Mouse (Mus musculus): ENCODE data around the gene BC055324.

Gene BC055324

DNA sequence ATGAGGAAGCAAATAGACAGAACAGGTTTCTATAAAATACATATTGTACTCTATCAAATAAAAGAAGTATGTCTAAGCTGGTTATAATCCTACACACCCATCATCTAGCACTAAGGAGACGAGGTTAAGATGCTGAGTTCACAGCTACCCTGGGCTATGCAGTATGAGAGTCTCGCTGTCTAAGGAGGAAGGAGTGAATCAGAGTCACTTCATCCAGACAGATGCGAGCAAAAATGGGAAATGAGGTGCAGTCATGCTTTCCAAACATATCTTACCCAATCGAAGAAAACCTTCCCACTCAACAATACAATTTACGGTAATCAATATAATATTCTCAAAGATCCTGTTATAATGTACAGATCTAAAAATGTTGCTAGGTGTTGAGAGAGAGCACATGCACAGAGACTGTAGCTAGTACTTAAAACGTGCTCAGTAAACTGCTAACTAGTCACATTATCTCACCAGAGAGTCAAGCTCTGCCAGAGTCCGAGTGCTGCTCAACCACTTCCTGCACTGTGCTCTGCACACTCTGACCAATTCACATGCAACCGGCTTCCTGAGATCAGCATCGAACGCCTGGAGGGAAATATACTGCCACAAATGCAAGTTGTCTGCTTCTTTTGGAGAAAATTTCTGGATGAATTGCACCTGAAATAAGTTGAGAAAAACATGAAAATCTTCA, 30.4 kb downstream of the BC055324 start:
- in situ Hi-C loops (cut with MboI; ENCODE audit: unreplicated experiment in 2 of 2), result no loop called here

- in situ Hi-C loops (cut with MboI; ENCODE audit: unreplicated experiment in 2 of 2), result no loop called here
Observed at GRCm38 (mm10) chr1:163958036-163958435, 36.6 kb downstream of the BC055324 start.

DNA sequence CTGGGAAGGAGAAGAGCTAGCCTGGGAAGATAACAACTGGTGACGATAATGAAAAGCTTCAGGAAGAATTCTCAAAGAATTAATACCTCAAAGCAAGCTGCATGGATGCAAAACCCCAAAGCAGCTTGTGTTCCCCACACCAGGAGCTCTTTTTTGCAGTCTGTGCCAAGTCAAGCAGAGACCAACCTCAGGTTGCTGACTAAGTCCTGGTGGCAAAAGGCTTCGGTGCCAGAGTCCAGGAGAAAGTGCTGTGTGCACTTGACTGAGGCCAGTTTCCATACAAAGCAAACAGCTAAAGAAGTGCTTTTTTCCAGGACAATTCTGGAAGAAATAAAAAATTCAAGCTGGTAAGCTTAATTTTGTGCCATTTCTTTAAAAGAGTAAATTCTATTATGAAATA, 41.2 kb downstream of the BC055324 start:
- in situ Hi-C loops (cut with MboI; ENCODE audit: unreplicated experiment in 2 of 2), result no loop called here

GRCm38 (mm10) chr1:163942056-163942455, 52.5 kb downstream of the BC055324 start:
- in situ Hi-C loops (cut with MboI; ENCODE audit: unreplicated experiment in 2 of 2), result loop anchor here (10.0 to 25.0 kb wide), 3 partner anchors 1230 to 1380 kb away; partner anchors contain the start of gene Vamp4 (in 1 of the 2)

- in situ Hi-C loops (cut with MboI; ENCODE audit: unreplicated experiment in 2 of 2), result loop anchor here (25.0 kb wide), 2 partner anchors 1222 to 1372 kb away; partner anchors contain the start of gene Vamp4 (in 1 of the 2)
Observed at GRCm38 (mm10) chr1:163934591-163934990, 60.0 kb downstream of the BC055324 start.

DNA sequence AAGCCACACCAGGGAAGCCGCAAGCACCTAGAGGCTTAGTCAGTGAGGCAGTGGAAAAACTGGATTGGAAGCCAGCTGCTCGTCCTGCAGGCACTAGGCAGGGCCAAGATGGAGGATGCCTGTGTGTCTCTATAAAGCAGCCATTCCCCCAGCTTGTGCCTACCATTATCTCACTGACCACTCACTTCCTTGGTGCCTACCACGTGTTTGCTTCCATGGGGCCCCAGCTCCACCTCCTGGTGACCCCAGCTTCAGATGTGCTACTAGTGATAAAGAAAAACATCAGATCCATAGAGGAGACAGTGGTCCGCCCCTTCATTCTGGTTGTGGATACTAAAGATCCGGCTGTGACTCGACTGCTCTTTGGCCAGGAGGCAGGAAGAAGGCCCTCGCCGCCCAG, 62.8 kb downstream of the BC055324 start:
- in situ Hi-C loops (cut with MboI; ENCODE audit: unreplicated experiment in 2 of 2), result loop anchor here (25.0 kb wide), 2 partner anchors 1220 to 1370 kb away; partner anchors contain the start of gene Vamp4 (in 1 of the 2)

GRCm38 (mm10) chr1:163930458-163930794, 64.2 kb downstream of the BC055324 start:
- in situ Hi-C loops (cut with MboI; ENCODE audit: unreplicated experiment in 2 of 2), result loop anchor here (25.0 kb wide), 2 partner anchors 1218 to 1368 kb away; partner anchors contain the start of gene Vamp4 (in 1 of the 2)

DNA sequence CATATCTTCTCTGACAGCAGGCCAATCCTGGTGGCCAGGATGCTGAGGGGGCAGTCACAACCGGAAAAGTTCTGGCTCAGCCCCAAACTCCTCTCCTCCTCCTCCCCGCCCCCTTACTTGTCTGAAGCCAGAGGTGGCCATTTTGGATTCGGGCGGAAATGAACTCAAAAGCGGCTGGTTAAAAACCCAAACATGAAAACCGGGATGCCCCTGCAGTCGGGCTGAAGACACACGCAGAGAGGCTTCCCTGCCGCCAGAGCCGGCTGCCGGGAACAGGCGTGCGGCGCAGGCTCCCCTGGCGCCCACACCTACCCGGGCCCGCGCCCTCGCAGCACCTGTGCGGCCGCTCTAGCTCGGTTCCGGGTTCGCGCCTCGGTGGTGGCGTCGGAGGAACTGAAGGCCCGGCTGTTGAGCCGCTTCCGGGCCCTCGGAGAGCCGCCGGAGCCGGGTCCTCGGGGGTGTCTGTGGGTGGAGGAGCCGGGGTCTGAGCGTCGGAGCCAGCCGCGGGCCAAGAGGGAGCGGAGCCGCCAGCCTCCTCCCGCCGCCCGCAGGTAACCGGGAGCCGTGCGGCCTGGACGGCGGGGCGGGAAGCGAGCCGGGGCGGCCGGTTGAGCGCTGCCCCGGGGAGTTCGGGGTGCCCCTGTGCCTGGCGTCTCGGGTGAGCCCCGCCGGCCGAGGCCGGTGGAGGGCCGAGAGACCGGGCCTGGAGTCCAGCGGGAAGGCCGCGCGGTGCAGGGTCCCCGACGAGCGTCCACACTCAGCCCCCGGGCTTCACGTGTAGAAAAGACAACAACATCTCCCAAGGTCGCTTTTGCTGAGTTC, 64.7 kb downstream of the BC055324 start:
- in situ Hi-C loops (cut with MboI; ENCODE audit: unreplicated experiment in 2 of 2), result loop anchor here (10.0 to 25.0 kb wide), 4 partner anchors 525 to 1385 kb away; partner anchors contain the start of genes Gorab (in 1 of the 2), Mettl13 (in 1 of the 2) and Vamp4 (in 1 of the 2)

DNA sequence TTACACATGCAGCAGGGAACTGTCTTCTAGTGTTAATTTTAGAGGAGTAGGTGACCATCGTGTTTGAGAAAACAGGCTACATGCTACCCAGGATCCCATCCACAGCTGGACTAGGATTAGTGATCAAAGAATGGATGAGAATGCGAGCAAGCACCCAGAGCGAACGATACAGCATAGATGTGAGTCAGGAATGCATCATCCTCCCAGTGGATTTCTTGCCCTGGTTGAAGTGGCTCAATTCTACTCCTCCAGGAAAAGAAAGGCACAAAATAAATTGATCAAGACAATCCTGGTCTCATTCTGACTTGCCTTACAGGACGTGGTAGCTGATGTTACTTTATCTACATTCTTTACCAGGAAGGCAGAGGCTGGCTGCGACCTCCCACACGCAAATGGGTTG, 65.8 kb downstream of the BC055324 start, which contains the start of gene Scyl3:
Gene Scyl3, plus strand, starts transcription at position 255 of the 400 bp plus-strand sequence.
- in situ Hi-C loops (cut with MboI; ENCODE audit: unreplicated experiment in 2 of 2), result loop anchor here (10.0 to 25.0 kb wide), 4 partner anchors 524 to 1384 kb away; partner anchors contain the start of genes Gorab (in 1 of the 2), Mettl13 (in 1 of the 2) and Vamp4 (in 1 of the 2)

GRCm38 (mm10) chr1:163924093-163924492, 70.5 kb downstream of the BC055324 start:
- in situ Hi-C loops (cut with MboI; ENCODE audit: unreplicated experiment in 2 of 2), result loop anchor here (10.0 to 25.0 kb wide), 3 partner anchors 512 to 1379 kb away; partner anchors contain the start of genes Gorab (in 2 of the 2) and Mettl13 (in 1 of the 2)

- in situ Hi-C loops (cut with MboI; ENCODE audit: unreplicated experiment in 2 of 2), result loop anchor here (10.0 to 25.0 kb wide), 2 partner anchors 505 to 1563 kb away; partner anchors contain the start of gene Gorab (in 1 of the 2)
Observed at GRCm38 (mm10) chr1:163917349-163918160, 77.0 kb downstream of the BC055324 start.

GRCm38 (mm10) chr1:163911981-163912380, 82.6 kb downstream of the BC055324 start:
- in situ Hi-C loops (cut with MboI; ENCODE audit: unreplicated experiment in 2 of 2), result loop anchor here (5.0 to 25.0 kb wide), 4 partner anchors 500 to 1557 kb away; partner anchors contain the start of genes Fmo2 (in 1 of the 2) and Gorab (in 1 of the 2)

- in situ Hi-C loops (cut with MboI; ENCODE audit: unreplicated experiment in 2 of 2), result loop anchor here (5.0 to 25.0 kb wide), 4 partner anchors 498 to 1556 kb away; partner anchors contain the start of genes Fmo2 (in 1 of the 2) and Gorab (in 1 of the 2)
Observed at GRCm38 (mm10) chr1:163910785-163911184, 83.8 kb downstream of the BC055324 start.

DNA sequence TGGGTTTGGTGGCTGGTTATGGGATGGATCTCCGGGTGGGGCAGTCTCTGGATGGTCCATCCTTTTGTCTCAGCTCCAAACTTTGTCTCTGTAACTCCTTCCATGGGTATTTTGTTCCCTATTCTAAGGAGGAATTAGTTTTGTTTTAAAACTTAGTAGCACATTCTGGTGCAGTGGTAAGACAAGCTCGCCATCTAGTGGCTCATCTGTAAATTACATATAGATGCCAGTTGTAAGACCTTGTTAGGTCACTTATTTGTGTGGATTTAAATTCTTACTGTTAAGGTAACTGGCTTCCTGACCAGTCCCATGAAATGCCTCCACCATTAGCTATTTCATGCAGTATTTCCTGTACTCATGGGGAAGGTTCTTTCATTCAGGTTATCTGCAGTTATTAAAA, 84.3 kb downstream of the BC055324 start:
- in situ Hi-C loops (cut with MboI; ENCODE audit: unreplicated experiment in 2 of 2), result loop anchor here (5.0 to 25.0 kb wide), 4 partner anchors 498 to 1556 kb away; partner anchors contain the start of genes Fmo2 (in 1 of the 2) and Gorab (in 1 of the 2)

GRCm38 (mm10) chr1:163908389-163908788, 86.2 kb downstream of the BC055324 start:
- in situ Hi-C loops (cut with MboI; ENCODE audit: unreplicated experiment in 2 of 2), result loop anchor here in 1 of 2 experiments (25.0 kb wide), 1 partner anchor 496 kb away; the partner anchor contains the start of gene Gorab

- in situ Hi-C loops (cut with MboI; ENCODE audit: unreplicated experiment in 2 of 2), result loop anchor here in 1 of 2 experiments (25.0 kb wide), 1 partner anchor 495 kb away; the partner anchor contains the start of gene Gorab
Observed at GRCm38 (mm10) chr1:163907007-163907811, 87.4 kb downstream of the BC055324 start.

DNA sequence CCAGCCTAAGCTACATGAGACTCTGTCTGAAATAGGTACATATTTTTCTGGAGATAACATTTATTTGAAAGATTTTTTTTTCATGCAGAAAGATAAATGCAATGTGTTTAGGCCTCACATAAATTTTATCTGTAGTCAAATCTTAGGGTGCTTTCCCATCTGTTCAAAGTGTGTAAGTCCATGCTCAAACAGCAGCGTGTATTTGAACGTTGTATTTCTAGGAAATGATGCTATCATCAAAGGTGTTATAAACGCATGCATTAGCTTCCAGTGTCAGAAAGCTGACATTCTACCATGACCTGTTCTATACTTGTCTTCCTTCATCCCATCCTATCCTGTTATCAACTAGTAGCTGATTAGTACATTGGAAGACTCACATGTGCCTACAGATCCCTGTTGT, 91.2 kb downstream of the BC055324 start:
- in situ Hi-C loops (cut with MboI; ENCODE audit: unreplicated experiment in 2 of 2), result loop anchor here in 1 of 2 experiments (25.0 kb wide), 1 partner anchor 491 kb away; the partner anchor contains the start of gene Gorab

- in situ Hi-C loops (cut with MboI; ENCODE audit: unreplicated experiment in 2 of 2), result loop anchor here in 1 of 2 experiments (25.0 kb wide), 1 partner anchor 488 kb away; the partner anchor contains the start of gene Gorab
Observed at GRCm38 (mm10) chr1:163900168-163900567, 94.4 kb downstream of the BC055324 start.
